Mouse (Mus musculus) embryonic fibroblast, embryonic 13.5 days (primary cell): Measurements from ENCODE around the gene Nat8.

Source experiments
- CTCF ChIP-seq: IDR thresholded peaks from 2 replicates; pipeline ENCODE4 v1.5.1; 2011; ENCODE audit warnings: mild to moderate bottlenecking, control low read depth, low read length, moderate library complexity, borderline replicate concordance; ENCODE audit not compliant: insufficient read depth
- POLR2A ChIP-seq: IDR thresholded peaks from 2 replicates; pipeline ENCODE4 v1.6.1; 2011; ENCODE audit warnings: low read depth, mild to moderate bottlenecking, control low read depth, low read length, moderate library complexity

- TF ChIP-seq CTCF (no peak), POLR2A (no peak)
These were observed 32.0 kb upstream of the Nat8 start for GRCm38 (mm10) chr6:85863840-85864239.
